Mouse (Mus musculus) E14TG2a.4 (cell line): Measurements from ENCODE around the gene Usp3.

Source experiments
- CTCF ChIP-seq: conservative IDR thresholded peaks from 2 replicates; pipeline ENCODE4 v1.5.1; 2014; ENCODE audit warnings: low read length
- NANOG ChIP-seq: IDR thresholded peaks from 2 replicates; pipeline ENCODE4 v1.6.1; 2014; ENCODE audit warnings: borderline replicate concordance, low read length, mixed read lengths

GRCm38 (mm10) chr9:66511580-66512350, 81.2 kb downstream of the Usp3 start:
- TF ChIP-seq CTCF (no peak), NANOG (no peak)
